Mouse (Mus musculus): ENCODE results near the gene Slc4a4. TPM values are rescaled to one million over a fixed set of nuclear protein-coding genes. Genes with fewer than 3 reads are reported as not detected.

The Slc4a4 gene
- total RNA-seq, 2 experiments from 2014 or later = 11.3 to 11.7 TPM

DNA sequence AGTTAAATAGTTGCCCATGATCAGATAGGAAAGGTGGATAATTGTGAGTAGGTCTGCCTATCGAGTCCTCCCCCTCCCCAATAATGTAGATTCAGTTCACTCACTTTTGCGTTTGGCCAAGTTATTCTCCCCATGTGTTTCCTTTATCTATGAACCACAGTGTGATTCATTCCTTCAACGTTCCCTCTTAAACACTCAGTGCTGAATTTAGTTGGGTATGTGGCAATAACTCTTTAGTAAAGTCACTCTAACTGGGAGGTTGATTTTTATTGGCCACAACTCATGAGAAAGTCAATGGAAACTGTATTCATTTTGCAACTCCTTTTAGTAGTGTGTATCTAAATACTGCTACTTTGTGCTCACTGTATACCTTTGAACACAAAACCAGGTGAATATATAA lies 125.8 kb downstream of the Slc4a4 start:
- no peak for DNase-seq

DNA sequence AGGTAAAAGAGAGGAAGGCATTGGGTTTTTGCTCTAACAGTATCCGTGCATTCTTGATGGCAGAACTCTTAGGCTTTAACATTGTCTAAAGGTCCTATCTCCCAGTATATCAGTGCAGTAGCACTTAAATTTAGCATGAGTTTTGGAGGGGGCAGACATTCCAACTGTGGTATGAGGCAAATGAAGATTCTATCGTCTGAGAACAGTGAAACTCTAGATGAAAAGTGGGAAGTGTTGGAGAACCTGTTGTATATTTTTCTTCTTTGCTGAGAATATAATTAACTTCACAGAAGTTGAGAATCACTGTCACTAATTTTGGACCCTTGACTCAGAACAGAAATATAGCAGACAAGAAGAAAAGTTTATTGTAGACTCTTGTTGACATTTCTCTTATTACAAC lies 128.2 kb downstream of the Slc4a4 start:
- DNase-seq = no peak

DNA sequence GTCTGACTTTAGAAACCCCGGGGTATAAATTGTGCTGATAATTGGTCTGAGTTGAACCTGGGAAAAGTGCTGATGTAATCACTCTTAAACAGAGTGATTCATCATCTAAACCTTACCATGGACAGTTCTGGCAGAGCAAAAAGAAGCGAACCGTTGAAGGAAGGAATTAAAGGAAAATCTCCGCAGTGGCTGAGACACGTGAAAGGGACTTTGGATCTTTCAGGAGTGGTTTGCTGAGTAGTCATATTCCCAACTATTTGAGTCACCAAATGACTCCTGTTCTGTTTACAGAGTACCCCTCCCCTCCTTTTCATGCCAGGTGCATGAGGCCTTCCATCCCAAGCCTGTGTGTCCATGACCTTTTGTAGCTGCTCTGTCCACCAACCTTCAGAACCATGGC lies 129.3 kb downstream of the Slc4a4 start:
- DNase-seq = no peak

DNA sequence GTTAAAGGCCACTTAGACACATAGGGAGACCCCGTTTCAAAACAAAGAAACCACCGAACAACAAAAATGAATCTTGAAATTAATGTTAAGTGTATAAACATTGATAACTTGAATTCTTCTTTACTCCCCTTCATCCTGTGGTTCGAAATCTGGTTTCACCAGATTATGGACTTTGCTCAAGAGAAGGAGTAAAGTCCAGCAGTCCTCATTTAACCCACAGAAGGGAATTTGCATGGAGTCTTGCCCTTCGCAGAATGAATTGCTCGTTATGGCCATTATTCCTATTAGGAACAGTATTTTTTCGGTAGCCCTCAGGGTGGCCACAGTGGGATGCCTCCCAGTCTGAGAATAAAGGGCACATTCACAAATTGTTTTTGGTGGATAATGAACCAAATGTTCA lies 131.9 kb downstream of the Slc4a4 start:
- no peak for DNase-seq

DNA sequence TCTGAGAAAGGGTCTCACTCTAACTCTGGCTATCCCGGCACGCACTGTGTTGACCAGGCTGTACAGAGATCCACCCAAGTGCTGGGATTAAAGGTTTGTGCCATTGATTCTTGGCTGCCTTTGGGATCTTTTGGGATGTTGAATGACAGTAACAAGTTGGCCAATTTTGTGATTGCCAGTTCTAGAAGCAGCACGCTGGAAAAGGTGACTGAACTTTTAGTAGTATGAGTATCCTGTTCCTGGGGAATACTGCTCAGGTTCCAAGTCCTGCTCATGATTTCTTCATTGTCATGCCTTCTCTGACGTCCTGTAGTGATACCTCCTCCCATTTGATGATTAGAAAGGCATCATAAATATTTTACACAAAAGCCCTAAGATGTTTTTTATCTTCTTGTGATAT lies 137.8 kb downstream of the Slc4a4 start:
- no peak for DNase-seq

DNA sequence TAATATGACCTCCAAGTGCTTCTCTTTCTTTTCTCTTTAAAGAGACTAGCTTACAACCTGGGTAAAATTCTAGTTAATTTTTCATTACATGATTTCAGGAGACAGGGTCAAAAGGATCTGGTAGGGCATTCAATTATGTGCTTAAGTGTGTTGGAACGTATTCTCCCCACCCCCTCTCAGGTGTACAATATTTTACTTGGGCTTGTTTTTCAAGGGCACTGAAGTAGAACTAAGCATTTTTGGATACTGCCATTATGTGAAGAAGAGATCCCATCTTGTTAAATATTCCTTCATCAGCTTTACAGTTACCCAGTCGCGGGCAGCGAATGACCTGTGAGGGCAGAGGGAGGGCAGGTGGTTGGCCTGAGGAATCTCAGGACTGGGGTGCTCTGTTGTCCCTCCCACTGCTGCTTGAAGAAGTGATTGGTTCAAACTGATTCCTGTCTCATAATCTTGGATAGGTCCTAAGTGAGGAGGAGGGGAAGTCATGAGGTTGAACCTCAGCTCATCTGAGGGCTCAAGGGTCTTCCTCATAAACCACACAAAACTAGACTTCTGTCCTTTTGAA lies 141.0 kb downstream of the Slc4a4 start:
- no peak for DNase-seq

DNA sequence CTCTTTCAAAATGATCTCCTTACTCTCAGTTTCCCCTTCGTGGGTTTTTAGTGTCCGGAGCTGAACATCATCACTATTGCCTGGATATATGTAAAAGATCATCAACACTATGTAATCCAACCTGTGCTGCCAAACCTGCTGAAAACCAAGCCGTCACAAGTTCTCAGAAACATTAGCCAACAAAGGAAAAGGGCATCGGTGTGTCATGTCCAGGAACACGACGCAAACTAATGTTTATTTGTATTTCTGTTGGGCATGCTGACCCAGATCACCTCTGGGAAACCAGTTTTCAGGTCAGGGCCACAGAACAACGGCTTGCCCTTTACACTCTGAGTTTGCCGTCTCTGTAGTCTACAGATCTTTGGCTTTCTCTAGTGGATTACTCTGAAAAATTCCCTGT lies 146.0 kb downstream of the Slc4a4 start:
- no peak for DNase-seq

DNA sequence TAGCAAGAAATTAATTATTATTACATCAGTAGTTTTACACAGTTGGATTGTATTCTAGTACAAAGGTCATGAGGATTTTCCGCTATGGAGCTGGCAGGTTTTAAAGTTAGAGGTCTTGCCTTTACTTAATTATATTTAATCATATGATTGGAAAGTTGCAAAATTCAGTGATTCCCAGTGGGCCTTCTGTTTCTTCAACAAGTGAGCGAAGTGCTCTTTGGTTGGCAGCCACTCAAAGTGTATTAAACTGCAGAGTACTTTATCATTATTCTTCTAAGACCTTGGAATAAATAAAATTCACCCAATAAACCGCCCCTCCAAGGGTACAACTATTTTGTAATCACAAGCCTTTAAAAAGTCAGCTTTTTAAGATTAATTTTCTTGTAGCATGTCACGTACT lies 146.6 kb downstream of the Slc4a4 start:
- no peak for DNase-seq

DNA sequence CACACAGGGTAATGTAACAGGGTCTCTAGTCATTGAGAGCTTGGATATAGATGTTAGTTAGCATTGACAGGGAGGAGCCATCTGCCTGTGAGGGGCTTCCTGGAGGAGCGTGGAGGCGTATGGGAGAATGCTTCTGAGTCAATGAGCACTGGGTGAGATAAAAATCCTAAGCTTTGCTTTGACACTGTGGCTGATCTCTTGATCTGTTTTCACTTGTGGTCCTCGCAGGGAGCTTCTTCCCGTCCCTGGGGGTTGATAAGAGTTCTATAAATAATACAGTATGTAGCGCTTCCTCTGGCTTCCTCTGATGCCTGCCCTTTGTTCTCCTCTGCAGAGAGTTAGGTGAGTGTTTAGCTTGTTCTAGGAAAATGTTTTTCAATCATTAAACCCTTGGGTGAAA lies 149.5 kb downstream of the Slc4a4 start:
- DNase-seq = no peak

DNA sequence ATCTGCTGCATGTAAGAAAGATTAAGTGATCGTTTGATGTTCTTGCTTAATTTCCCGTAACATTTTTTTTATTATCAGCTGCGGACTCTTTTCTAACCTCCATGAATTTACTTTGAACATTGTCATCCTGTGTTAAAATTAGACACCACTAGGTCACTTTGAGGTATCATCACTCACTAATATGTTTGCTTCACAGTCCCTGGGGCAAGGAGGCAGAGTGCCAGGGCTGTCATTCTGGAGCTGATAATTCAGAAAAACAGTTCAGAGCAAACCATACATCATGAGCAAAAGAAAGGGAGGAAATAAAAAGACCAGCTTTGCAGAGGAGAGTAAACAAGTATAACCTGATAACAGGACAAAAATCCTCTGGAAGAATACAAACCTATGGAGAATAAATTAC lies 154.2 kb downstream of the Slc4a4 start:
- DNase-seq = no peak

DNA sequence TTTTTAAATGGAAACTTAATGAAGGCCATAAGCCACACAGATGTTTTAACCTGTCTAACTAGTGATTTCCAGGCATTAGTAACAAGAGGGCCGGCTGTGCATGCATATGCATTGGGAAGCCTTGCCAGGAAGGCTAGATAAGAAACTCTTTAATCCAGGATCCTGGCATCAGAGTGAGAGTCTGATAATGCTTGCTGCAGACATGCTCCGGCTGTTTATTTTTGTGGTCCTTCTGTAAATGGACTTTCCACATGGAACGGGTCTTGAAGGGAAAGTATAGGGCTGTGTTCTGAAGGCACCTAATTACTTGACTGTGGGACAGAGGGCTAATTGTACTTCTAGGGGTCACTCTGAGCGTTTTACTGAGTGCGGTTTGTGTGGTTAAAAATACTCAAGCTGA lies 157.2 kb downstream of the Slc4a4 start:
- DNase-seq = no peak

DNA sequence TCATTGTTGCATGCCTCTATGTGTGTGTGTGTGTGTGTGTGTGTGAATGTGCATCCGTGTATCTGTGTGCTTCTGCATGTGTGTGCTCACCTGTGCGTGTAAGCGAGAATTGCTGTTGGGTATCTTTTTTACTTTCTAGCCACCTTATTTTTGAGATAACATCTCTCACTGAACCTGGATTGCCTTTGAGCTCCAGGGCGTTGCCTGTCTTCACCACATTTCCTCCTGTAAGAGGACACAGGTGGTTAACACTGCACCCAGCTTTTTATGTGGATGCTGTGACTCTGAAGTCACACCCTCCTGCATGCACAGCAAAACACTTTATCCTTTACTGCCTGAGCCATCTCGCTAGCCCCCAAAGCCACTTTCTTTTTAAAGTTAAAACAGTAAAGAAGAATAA lies 158.2 kb downstream of the Slc4a4 start:
- no peak for DNase-seq

DNA sequence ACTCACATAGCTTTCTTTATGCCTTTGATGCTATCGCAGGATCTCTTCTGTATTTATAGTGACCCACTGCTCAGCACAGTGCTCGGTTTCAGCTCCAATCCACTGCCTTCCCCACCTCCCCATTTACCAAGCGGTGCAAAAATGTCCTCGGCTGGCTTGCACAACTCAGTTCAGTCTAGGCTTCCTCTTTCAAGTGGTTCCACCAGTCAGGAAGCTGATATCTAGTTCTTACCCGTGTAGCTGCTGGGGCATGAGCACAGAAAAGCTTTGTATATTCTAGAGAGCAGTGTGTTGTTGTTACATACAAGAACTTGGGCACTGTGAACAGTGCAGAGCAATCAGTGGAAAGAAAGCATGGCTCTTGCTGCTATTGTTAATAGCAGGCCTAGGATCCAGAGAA lies 165.0 kb downstream of the Slc4a4 start:
- no peak for DNase-seq

DNA sequence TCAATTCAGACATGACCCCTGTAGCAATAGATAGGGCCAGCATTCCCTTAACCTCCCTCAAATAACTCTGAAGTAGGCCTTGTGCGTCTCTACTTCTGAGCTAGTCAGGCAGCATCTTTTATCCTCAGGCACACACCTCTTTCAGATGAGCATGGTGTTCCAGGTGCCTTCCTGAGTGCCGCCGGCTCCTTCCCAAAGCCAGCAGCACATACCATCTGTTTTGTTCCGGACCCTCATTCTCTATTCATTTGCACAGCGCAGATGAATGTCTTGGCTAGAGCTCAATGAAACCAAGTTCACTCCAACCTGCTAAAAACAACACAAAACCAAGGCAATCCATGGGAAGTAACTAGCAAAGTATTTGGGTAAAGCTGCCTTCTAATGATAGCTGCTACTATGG lies 165.6 kb downstream of the Slc4a4 start:
- no peak for DNase-seq

DNA sequence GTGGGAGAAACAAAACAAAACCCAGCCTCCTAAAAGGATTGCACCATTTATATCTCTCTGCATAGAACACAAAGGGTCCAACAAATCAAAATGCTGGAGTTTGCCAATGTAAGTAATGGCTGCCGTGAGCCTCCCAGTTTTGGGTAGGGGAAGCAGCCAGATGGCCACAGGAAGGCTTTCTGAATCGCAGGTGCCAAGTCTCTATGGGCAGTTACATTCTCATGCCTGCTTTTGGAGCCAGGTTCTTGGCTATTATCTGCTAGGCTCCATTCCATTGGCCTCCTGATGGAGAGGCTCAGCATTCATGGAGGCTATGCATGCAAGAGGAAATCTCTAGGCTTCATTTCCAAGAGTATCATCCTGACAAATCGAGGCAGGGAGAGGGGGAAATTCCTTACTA lies 169.0 kb downstream of the Slc4a4 start:
- no peak for DNase-seq

DNA sequence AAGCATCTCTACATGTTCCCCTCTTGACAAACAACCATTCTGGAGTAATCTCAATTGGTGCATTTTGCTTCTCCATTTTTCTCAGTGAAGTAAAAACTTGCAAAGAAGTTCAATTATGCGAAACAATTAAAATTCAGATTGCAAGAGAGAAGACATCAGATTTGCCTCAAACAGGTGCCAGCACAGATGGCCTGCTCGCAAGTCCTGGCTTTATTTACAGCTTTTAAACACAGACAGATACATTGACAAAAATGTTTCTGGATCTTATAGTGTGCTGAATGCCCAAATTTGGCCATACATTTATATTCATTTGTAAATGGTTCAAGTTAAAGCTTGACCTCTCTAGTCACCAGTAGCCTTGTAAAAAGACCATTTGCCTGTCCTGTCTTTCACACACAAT lies 169.8 kb downstream of the Slc4a4 start:
- no peak for DNase-seq

DNA sequence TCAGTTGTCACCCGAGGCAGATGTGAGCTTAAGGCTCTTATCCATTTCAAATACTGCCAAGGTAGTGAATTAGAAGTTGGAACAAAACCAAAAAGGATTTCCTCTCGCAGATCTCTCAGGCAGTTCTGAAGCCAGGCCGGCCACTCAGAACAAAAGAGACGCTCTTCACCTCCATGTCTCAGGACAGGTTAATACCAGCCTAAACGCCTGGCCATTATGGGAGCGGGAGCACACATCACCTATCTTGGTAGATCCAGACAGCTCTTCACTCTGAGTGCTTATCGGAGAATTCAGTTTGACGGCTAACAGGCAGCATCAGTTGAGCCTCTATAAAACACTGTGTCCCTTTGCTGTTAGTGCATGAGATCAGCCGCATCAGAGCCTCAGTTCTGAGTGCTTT lies 174.5 kb downstream of the Slc4a4 start:
- DNase-seq = no peak

DNA sequence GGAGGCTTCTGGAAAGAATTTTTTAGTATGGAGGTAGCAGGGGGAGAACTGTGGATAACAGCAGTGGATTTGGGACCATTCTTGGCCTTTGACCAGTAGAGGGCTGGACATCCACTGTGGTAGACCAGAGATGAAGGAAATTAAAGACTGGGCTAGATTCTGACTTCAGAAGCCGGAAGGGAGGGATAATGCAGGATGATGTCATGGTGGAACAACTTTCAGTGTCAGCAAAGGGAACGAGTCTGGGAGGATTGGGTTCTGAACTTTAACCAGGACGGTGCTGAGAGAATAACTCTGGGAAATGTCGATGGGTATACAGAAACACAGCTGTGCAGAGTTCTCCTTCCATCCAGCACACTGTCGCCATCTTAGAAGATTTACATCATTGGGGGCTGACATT lies 175.7 kb downstream of the Slc4a4 start:
- DNase-seq = no peak

DNA sequence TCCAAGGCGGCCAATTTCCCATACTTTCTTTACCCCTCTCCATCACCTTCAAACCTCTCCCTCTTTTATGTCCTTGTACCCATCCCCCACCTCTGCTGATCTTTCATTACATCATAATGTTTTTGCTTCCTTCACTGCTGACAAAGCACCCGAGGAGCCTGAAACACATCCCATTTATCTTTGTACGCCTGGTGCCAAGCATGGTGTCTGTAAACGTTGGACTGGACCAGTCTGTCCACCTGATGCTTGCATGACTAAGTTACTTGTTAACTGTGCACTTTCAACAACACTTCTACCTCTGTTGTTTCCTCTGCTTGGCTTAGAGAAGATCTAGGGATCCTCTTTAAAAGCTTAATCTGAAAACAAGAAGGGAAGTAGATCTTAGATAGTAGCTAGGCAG lies 180.5 kb downstream of the Slc4a4 start:
- DNase-seq = no peak

DNA sequence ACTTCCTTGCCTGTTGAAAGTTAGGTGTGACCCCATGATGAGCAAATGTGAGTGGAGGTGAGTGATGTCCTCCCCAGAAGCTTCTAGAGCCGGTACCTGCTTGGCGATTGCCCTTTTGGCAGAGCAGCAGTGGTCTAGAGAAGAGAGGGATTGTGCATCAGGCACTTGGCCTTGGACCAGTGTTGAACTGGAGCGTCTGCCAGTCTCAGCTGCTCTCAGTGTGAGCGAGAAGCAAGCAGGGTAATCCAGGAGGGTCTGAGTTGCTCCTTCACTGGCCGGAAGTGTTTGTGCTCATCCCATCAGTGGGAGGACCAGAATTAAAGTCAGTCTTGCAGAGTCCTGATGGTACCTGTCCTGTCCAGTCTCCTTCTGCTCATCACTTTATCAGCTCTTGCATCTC lies 181.5 kb downstream of the Slc4a4 start:
- DNase-seq = no peak

DNA sequence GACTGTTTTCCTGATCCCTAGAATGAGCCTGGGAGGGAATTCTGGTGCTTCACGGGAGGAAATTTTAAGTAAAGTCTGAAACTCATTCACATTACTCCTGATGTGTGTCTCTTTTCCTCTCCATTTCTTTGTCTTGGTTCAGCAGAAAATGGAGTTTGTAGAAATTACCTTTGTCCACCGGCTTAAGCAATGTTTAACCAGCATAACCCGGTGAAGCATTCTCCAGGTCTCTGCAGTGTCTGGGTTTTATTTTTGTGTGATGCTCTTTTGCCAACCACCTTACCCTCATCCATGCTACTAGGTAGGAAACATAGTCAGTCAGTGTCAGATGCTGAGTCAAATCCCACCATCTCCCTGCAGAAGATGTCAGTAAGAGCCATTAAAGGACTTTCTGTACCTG lies 183.4 kb downstream of the Slc4a4 start:
- DNase-seq = no peak

DNA sequence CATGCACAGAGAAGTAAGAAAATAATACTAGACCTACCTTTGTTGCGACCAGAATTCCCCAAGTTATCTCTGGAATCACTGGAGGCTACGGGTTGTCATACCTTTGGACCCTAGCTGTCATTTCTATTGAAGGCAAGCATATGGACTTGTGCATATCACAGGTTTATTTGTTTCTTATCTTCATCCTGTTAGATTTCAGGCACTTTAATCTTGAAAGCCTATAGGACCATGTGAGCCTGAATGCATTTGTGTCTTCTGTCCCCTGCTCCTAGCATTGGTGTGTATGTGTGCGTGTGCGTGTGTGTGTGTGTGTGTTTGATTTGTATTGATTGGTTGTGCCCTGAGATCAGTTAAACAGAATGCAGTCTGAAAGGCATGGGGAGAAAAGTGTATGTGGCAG lies 185.3 kb downstream of the Slc4a4 start:
- no peak for DNase-seq

DNA sequence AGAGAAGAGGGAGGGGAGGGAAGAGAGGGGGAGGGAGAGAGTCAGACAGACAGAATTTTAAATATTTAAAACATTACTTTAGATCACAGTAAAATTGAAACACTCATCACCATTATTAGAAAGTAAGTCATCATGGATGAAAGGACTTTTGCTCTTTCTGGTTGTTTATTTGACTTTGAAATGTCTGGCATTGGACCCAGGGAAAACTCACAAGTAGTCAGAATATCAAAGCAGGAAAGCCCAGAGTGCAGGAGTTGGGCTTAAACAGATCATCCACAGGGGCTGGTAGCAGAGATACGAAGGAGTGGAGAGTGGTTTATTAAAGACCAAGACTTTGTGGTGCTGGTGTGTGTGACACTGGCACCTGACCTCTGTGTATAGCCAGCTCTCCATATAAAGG lies 191.1 kb downstream of the Slc4a4 start:
- DNase-seq = no peak

DNA sequence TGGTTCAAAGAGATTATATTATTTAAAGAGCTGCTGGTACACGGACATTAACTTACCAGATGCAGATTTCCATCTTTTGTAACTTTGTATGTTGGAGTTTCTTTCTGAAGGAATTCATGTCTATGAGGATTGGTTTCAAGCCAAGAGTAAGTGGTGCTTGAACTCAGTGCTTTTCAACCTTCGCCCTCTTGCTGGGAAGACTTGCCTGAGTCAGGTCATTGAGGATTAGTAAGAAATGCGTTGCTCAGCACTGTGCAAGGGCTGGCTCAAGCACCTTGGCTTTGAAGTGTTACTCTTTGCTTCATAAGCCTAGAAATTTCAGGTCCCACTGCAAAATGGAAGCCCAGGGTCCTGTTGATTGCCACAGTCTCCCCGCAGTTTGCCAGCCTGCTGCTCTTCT lies 196.9 kb downstream of the Slc4a4 start:
- no peak for DNase-seq

DNA sequence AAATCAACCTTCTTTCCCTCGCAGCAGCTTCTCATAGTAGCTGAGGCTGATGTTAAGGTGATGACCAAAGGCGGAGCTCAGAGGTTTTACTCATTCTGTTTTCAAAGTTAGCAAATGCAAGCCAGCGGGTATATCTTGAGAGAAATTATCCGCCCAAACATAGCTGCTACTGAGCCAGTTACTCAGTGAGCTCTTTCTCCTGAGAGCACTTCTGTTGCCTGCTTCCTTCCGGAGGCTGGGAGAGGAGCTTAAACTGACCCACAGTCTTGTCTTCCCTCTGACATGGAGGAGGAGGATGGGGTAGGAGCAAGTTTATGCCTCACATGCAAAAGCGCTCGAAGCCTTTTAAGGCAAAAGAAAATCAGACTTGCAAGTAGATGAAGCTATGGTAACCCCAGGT lies 201.3 kb downstream of the Slc4a4 start:
- no peak for DNase-seq

Data from gastrocnemius, postnatal 10 days (tissue).